Mouse (Mus musculus) bone marrow macrophage, adult 2 months (primary cell): Measurements from ENCODE around the gene Mapt. TPM values are rescaled to one million over a fixed set of nuclear protein-coding genes. Genes with fewer than 3 reads are reported as not detected.

Experiments
- H3K27ac ChIP-seq: 2 replicates; pipeline ENCODE4 v1.5.1; 2012; ENCODE audit warnings: low read depth, low read length; ENCODE audit not compliant: insufficient read depth
- H3K4me1 ChIP-seq: 2 replicates; pipeline ENCODE4 v1.6.1; 2012; ENCODE audit warnings: low read length; ENCODE audit not compliant: control insufficient read depth, insufficient read depth
- H3K4me3 ChIP-seq: 2 replicates; pipeline ENCODE4 v1.5.1; 2012; ENCODE audit warnings: mild to moderate bottlenecking, low read length, moderate library complexity; ENCODE audit not compliant: insufficient read depth
- CTCF ChIP-seq: IDR thresholded peaks from 2 replicates; pipeline ENCODE4 v1.5.1; 2012; ENCODE audit warnings: low read depth, mild to moderate bottlenecking, low read length, moderate library complexity
- POLR2A ChIP-seq: IDR thresholded peaks from 2 replicates; pipeline ENCODE4 v1.6.1; 2012; ENCODE audit warnings: mild to moderate bottlenecking, low read depth, low read length, borderline replicate concordance
- polyA plus RNA-seq: library from polyadenylated mRNA; stranded (reverse); fragments of >200 nt; gene quantifications from 2 replicates; pipeline ENCODE4 v1.2.4, GENCODE M21; 2012; ENCODE audit not compliant: missing spikeins, insufficient read depth, insufficient read length

The Mapt gene
- polyA plus RNA-seq, 1 experiment, result not detected

GRCm38 (mm10) chr11:104289199-104290031 is 58.2 kb downstream of the Mapt start:
- Histone ChIP-seq H3K4me1 (peaks cover 8% of the 10 kb centered on the region), H3K4me3 (no peak overlapping the region), H3K27ac (no peak overlapping the region)
- TF ChIP-seq CTCF (peak; percentile 13; the same call in 1 of the 2 replicates), POLR2A (no peak)

- H3K27ac ChIP-seq, result no peak overlapping the region
- no peak for TF ChIP-seq CTCF
- TF ChIP-seq POLR2A, result no peak
- no peak overlapping the region for H3K4me3 ChIP-seq
- peaks cover 8% of the 10 kb centered on the region for H3K4me1 ChIP-seq
Observed at GRCm38 (mm10) chr11:104292443-104293220, 61.4 kb downstream of the Mapt start.

- Histone ChIP-seq H3K4me1 (peaks cover 8% of the 10 kb centered on the region), H3K27ac (no peak overlapping the region), H3K4me3 (no peak overlapping the region)
- no peak for TF ChIP-seq POLR2A
- TF ChIP-seq CTCF, result no peak
Observed at GRCm38 (mm10) chr11:104293241-104293640, 62.1 kb downstream of the Mapt start.

- no peak overlapping the region for H3K4me3 ChIP-seq
- TF ChIP-seq POLR2A (no peak), CTCF (no peak)
- no peaks in the 10 kb centered on the region for H3K4me1 ChIP-seq
- no peak overlapping the region for H3K27ac ChIP-seq
Observed at GRCm38 (mm10) chr11:104295145-104295544, 64.0 kb downstream of the Mapt start.

- no peak for TF ChIP-seq CTCF
- TF ChIP-seq POLR2A, result no peak
- no peak overlapping the region for H3K27ac ChIP-seq
Observed at GRCm38 (mm10) chr11:104295656-104296055, 64.5 kb downstream of the Mapt start.

GRCm38 (mm10) chr11:104297671-104298070 is 66.5 kb downstream of the Mapt start:
- no peak overlapping the region for H3K4me3 ChIP-seq
- no peaks in the 10 kb centered on the region for H3K4me1 ChIP-seq
- H3K27ac ChIP-seq, result no peak overlapping the region
- no peak for TF ChIP-seq POLR2A
- no peak for TF ChIP-seq CTCF

More at GRCm38 (mm10) chr11:104295656-104296055, 64.5 kb downstream of the Mapt start:
- H3K4me3 ChIP-seq, result no peak overlapping the region
- no peaks in the 10 kb centered on the region for H3K4me1 ChIP-seq

- TF ChIP-seq POLR2A, result no peak
- no peak for TF ChIP-seq CTCF
- Histone ChIP-seq H3K27ac (no peak overlapping the region), H3K4me3 (no peak overlapping the region), H3K4me1 (no peaks in the 10 kb centered on the region)
Observed at GRCm38 (mm10) chr11:104302628-104303027, 71.4 kb downstream of the Mapt start.

- Histone ChIP-seq H3K27ac (no peak overlapping the region), H3K4me3 (no peak overlapping the region), H3K4me1 (no peaks in the 10 kb centered on the region)
- no peak for TF ChIP-seq POLR2A
- no peak for TF ChIP-seq CTCF
Observed at GRCm38 (mm10) chr11:104303088-104303960, 72.1 kb downstream of the Mapt start.

GRCm38 (mm10) chr11:104305711-104306110 is 74.5 kb downstream of the Mapt start:
- no peak for TF ChIP-seq CTCF
- TF ChIP-seq POLR2A, result no peak
- H3K4me1 ChIP-seq, result no peaks in the 10 kb centered on the region

More at GRCm38 (mm10) chr11:104305711-104306110, 74.5 kb downstream of the Mapt start:
- Histone ChIP-seq H3K4me3 (no peak overlapping the region), H3K27ac (no peak overlapping the region)
